Mouse (Mus musculus) intestine, embryonic 14.5 days (tissue): Measurements from ENCODE around the gene Oard1. TPM values are rescaled to one million over a fixed set of nuclear protein-coding genes. Genes with fewer than 3 reads are reported as not detected.

Experiments
- ATAC-seq: fragments of 200-750 bp; cut with Nextera tagmentation; replicated peaks from 2 replicates; pipeline ENCODE4 v1.8.0; 2017; ENCODE audit warnings: low read depth, moderate number of reproducible peaks, moderate TSS enrichment, moderate library complexity; ENCODE audit not compliant: low FRiP score, low TSS enrichment
- DNase-seq: peaks from one replicate; pipeline ENCODE4 v3.0.0-alpha.2; 2018; ENCODE audit warnings: low spot score
- H3K27ac ChIP-seq: fragments of 300-500 bp; sonication (generic); 2 replicates; pipeline ENCODE4 v1.5.1; 2014; ENCODE audit warnings: low read depth, mild to moderate bottlenecking, control low read depth
- H3K27me3 ChIP-seq: fragments of 300-500 bp; sonication (generic); replicated peaks from 2 replicates; pipeline ENCODE4 v1.6.1; 2014; ENCODE audit warnings: low read length, control low read depth; ENCODE audit not compliant: control insufficient read depth, insufficient read depth
- H3K36me3 ChIP-seq: fragments of 300-500 bp; sonication (generic); 2 replicates; pipeline ENCODE4 v1.6.1; 2014; ENCODE audit warnings: low read length, control low read depth; ENCODE audit not compliant: control insufficient read depth, insufficient read depth
- H3K4me1 ChIP-seq: fragments of 300-500 bp; sonication (generic); replicated peaks from 2 replicates; pipeline ENCODE4 v1.6.1; 2014; ENCODE audit warnings: low read length, control low read depth, mixed read lengths; ENCODE audit not compliant: control insufficient read depth, insufficient read depth
- H3K4me2 ChIP-seq: fragments of 300-500 bp; sonication (generic); 2 replicates; pipeline ENCODE4 v1.6.1; 2014; ENCODE audit warnings: low read length
- H3K4me3 ChIP-seq: fragments of 300-500 bp; sonication (generic); 2 replicates; pipeline ENCODE4 v1.5.1; 2014; ENCODE audit warnings: low read depth, low read length, control low read depth, mixed read lengths
- H3K9ac ChIP-seq: fragments of 300-500 bp; sonication (generic); 2 replicates; pipeline ENCODE4 v1.6.1; 2014; ENCODE audit warnings: mild to moderate bottlenecking, low read length
- H3K9me3 ChIP-seq: fragments of 300-500 bp; sonication (generic); 2 replicates; pipeline ENCODE4 v1.6.1; 2016; ENCODE audit warnings: low read length, control low read depth; ENCODE audit not compliant: control insufficient read depth
- WGBS: fragments of 180-500 bp; shearing (Covaris S2); extraction: QIAGEN DNeasy Blood & Tissue Kit; methylation state at CpG from one replicate; pipeline ENCODE4 v1.1.7; 2014; 5-methylcytosine and 5-hydroxymethylcytosine counted together
- polyA plus RNA-seq: library from polyadenylated mRNA; unstranded; fragments of >200 nt; fragmentation: Nextera tagmentation; extraction: Ambion mirVana; gene quantifications from 2 replicates; pipeline ENCODE4 v1.2.1, GENCODE M21; 2014

Oard1 gene
- polyA plus RNA-seq, 1 experiment from 2014 or later, result 72.4 TPM

DNA sequence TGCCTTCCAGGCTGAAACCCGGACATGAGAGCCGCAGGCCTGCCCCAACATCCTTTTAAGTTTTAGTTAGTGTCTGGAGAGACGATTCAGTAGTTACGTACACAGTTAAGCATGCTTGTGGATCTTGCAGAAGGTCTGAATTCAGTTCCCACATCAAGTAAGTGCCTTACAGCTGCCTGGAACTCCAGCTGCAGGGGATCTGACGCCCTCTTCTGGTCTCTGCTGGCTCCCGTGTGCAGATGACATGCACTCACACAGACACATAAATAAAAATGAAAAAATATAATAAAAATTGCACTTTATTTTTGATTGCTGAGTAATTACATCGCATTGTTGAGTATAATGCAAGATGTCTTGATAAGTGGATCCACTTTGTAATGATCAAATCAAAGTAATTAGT, 43.7 kb downstream of the Oard1 start:
- H3K27ac ChIP-seq, result no peak overlapping the region
- H3K9me3 ChIP-seq, result no peaks in the 10 kb centered on the region
- no peak overlapping the region for H3K9ac ChIP-seq
- ATAC-seq, result no peak
- 69% methylated on average over 7 of the region's 7 CpGs for WGBS
- no peak overlapping the region for H3K4me2 ChIP-seq
- no peaks in the 10 kb centered on the region for H3K27me3 ChIP-seq
- no peak overlapping the region for H3K4me3 ChIP-seq
- H3K4me1 ChIP-seq, result 0 out of 2 replicates have a peak, but pooled peaks cover 2% of the 10 kb centered on the region
- H3K36me3 ChIP-seq, result no peaks in the 10 kb centered on the region
- no peak for DNase-seq

DNA sequence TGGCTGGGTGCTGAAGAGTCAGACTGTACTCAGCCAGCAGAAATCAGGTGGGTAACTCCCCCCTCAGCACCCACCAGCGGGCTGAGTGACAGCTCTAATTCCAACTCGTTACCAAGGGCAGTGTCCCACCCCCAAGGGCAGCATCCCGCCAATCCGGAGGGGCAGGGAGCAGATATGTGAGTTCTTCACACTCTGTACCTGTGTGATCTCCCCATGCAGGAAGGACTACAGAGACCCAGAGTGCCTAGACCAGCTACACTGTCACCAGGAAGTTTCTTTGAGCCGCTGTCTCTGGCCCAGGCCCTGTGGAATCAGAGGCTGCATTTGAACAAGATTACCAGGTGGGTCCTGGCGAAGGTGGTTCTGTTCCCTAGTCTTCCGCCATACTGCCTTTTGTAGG, 44.4 kb downstream of the Oard1 start:
- WGBS, result 48% methylated on average over 7 of the region's 7 CpGs

DNA sequence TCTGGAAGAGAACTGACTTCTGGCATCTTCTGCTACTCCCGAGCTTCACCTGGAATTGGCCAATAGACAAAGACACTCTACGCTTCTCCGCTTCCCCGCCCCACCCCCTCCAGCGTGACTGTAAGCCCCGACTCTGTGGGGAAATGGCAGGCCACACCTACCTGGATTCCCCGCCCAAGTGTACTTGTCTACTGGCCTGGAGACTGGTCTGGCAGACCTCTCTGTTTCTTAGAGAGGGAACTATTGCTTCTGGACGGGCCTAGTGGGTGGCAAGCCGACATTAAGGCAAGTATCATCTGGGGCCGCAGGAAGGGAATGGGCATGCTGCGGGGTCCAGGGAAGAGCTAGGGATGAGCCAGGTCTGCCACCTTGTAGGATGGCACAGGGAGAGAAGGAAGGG, 44.9 kb downstream of the Oard1 start, which contains the start of gene Unc5cl:
Gene Unc5cl (plus strand): TSS at position 214 of the 400 bp plus-strand sequence.
- WGBS, result 48% methylated on average over 11 of the region's 11 CpGs
- Histone ChIP-seq H3K9ac (0 out of 2 replicates have a peak within 1 kb of the TSS, but pooled peaks have one; percentile 0), H3K36me3 (no peaks in the 10 kb centered on the region), H3K4me2 (peak within 1 kb of the TSS; percentile 41), H3K4me1 (0 out of 2 replicates have a peak, but pooled peaks cover 2% of the 10 kb centered on the region), H3K27me3 (no peaks in the 10 kb centered on the region), H3K27ac (peak within 1 kb of the TSS; percentile 69), H3K9me3 (no peaks in the 10 kb centered on the region), H3K4me3 (peak within 1 kb of the TSS; percentile 22)
- ATAC-seq, result peak; percentile 56; the same call in 1 of the 2 replicates
- peak; percentile 74 for DNase-seq

More for the DNA sequence above, 44.4 kb downstream of the Oard1 start:
- peak overlapping the region; percentile 58; the same call in 1 of the 2 replicates for H3K27ac ChIP-seq
- H3K9me3 ChIP-seq, result no peaks in the 10 kb centered on the region
- H3K4me3 ChIP-seq, result peak overlapping the region; percentile 22; the same call in 1 of the 2 replicates
- DNase-seq, result no peak
- 0 out of 2 replicates have a peak, but pooled peaks have one; percentile 6 for ATAC-seq
- no peaks in the 10 kb centered on the region for H3K36me3 ChIP-seq
- peak overlapping the region; percentile 25 for H3K4me2 ChIP-seq
- H3K9ac ChIP-seq, result no peak overlapping the region
- H3K27me3 ChIP-seq, result no peaks in the 10 kb centered on the region
- 0 out of 2 replicates have a peak, but pooled peaks cover 2% of the 10 kb centered on the region for H3K4me1 ChIP-seq

- Histone ChIP-seq H3K4me2 (peak overlapping the region; percentile 41), H3K27ac (peak overlapping the region; percentile 69)
- peak; percentile 82 for ATAC-seq
Observed at GRCm38 (mm10) chr17:48455955-48456354, 46.1 kb downstream of the Oard1 start.

DNA sequence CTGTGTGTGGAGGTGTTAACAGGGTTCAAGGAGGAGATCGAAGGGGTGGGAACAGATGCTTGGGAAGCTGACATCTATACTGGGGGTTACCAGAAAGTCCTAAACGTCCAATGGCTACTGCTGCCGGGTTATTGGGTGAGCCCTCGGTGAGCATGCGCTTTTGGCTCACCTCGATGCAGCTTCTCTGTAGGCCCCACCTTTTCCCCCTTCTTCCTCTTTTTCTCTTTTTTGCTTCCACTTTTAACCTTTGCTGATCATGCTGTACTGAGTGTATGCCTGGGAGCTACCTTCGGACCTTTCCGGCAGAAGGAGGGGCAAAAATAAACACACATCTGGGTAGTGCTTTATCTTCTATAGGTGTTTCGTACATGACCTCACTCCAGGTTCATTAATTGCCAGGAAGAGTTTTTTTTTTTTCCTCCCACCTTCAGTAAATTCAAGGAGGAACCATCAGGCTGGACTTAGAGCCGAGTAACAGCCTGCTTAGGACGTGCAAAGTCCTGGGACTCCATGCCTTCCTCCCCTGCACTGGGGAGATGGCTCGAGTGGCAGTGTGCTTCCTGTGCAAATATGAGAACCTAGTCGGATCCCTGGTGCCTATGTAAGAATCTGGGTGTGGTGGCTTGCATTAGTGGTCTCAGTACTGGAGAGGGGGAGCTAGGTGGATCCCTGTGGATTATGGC, 48.3 kb downstream of the Oard1 start:
- peak; percentile 65 for ATAC-seq
- peak overlapping the region; percentile 19; the same call in 1 of the 2 replicates for H3K27ac ChIP-seq
- H3K36me3 ChIP-seq, result no peaks in the 10 kb centered on the region
- 54% methylated on average over 13 of the region's 13 CpGs for WGBS
- H3K27me3 ChIP-seq, result no peaks in the 10 kb centered on the region
- peak; percentile 62 for DNase-seq
- peak overlapping the region; percentile 17 for H3K4me2 ChIP-seq
- H3K9me3 ChIP-seq, result no peaks in the 10 kb centered on the region
- no peaks in the 10 kb centered on the region for H3K4me1 ChIP-seq
- no peak overlapping the region for H3K9ac ChIP-seq
- H3K4me3 ChIP-seq, result no peak overlapping the region

More at GRCm38 (mm10) chr17:48455955-48456354, 46.1 kb downstream of the Oard1 start:
- peak overlapping the region; percentile 22 for H3K4me3 ChIP-seq
- H3K9ac ChIP-seq, result no peak overlapping the region
- 93% methylated on average over 2 of the region's 2 CpGs for WGBS
- no peaks in the 10 kb centered on the region for H3K9me3 ChIP-seq
- H3K36me3 ChIP-seq, result no peaks in the 10 kb centered on the region
- H3K27me3 ChIP-seq, result no peaks in the 10 kb centered on the region
- peak; percentile 71 for DNase-seq
- H3K4me1 ChIP-seq, result 0 out of 2 replicates have a peak, but pooled peaks cover 2% of the 10 kb centered on the region

DNA sequence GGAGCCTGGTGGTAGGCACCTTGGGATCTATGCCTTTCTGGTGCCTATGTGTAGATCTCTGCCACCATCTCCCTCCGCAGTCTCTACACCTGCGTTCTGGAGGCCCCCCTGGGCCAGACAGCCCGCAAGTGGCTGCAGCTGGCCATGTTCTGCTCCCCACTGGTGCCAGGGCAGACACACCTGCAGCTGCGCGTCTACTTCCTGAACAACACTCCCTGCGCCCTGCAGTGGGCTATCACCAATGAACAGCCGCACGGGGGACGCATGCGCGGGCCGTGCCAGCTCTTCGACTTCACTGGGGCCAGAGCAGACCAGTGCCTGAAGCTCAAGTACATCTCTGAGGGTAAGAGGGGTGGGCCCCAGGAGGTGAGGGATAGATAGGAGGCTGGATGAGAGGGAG, 52.3 kb downstream of the Oard1 start:
- DNase-seq (no peak), ATAC-seq (no peak)
- H3K4me1 ChIP-seq, result no peaks in the 10 kb centered on the region
- H3K36me3 ChIP-seq, result no peaks in the 10 kb centered on the region
- 0 out of 2 replicates have a peak, but pooled peaks cover 2% of the 10 kb centered on the region for H3K27me3 ChIP-seq
- no peak overlapping the region for H3K27ac ChIP-seq
- H3K4me2 ChIP-seq, result no peak overlapping the region
- H3K4me3 ChIP-seq, result no peak overlapping the region
- H3K9ac ChIP-seq, result no peak overlapping the region
- WGBS, result 94% methylated on average over 13 of the region's 13 CpGs
- no peaks in the 10 kb centered on the region for H3K9me3 ChIP-seq

DNA sequence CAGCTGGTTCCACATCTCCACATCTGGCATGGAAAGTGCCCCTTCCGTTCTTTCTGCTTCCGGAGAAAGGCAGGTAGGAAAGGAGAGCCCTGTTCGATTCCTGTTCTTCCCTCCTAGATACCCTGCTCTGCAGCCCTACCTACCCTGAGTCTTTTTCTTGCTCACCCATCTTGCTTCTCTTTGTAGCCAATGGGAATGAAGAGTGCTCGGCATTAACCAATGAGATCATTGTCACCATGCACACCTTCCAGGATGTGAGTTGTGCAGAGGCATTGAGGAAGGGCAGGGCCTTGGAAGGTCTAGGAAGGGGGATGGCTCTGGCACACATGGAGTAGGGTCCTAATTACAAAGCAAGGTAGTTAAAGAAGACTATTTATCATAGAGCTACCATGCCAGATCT, 53.6 kb downstream of the Oard1 start:
- no peaks in the 10 kb centered on the region for H3K4me1 ChIP-seq
- H3K27ac ChIP-seq, result no peak overlapping the region
- WGBS, result 93% methylated on average over 4 of the region's 4 CpGs
- no peak overlapping the region for H3K9ac ChIP-seq
- no peak for ATAC-seq
- no peak overlapping the region for H3K4me2 ChIP-seq
- H3K9me3 ChIP-seq, result no peaks in the 10 kb centered on the region
- no peak overlapping the region for H3K4me3 ChIP-seq
- no peaks in the 10 kb centered on the region for H3K36me3 ChIP-seq
- H3K27me3 ChIP-seq, result 0 out of 2 replicates have a peak, but pooled peaks cover 2% of the 10 kb centered on the region
- DNase-seq, result no peak
